Mouse (Mus musculus): ENCODE data around the gene Mrpl40. TPM values are rescaled to one million over a fixed set of nuclear protein-coding genes. Genes with fewer than 3 reads are reported as not detected.

The Mrpl40 gene
- total and polyA plus RNA-seq, 3 experiments = 9.0 to 61.2 (median 60.9) TPM

DNA sequence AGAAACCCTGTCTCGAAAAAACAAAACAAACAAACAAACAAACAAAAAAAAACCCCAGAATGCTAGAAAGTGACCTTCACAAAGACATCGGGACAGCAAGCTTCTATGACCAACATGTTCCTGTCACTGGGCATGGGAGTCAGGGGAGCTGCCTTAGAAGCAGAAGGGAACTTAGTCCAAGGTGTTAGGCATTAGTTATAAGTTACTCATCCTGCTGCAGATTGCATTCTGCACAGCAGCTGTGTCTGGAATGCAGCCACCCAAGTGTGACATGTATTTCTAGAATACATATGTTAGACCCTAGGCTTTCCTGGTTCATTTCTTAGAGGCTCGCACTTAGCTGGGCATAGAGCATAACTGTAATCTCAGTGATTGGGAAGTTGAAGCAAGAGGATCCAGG lies 48.0 kb downstream of the Mrpl40 start:
- DNase-seq = no peak

DNA sequence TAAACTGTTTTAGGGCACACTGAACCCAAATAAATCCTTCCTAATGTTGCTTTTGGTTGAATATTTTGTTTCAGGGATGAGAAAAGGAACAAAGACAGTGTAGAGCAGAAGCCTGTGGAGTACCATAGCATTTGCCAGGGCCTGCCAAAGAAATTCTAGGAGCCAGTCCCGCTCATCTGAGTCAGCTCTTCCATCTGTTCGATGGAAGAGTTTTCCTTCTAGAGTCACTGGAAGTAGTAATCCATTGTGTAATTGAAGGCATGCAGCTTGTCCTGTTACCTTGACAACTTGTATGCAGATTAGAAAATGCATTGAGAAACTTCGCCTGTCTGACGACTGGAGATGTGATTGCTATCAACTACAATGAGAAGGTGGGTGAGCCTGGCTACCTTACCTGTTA lies 53.7 kb downstream of the Mrpl40 start:
- DNase-seq = no peak

DNA sequence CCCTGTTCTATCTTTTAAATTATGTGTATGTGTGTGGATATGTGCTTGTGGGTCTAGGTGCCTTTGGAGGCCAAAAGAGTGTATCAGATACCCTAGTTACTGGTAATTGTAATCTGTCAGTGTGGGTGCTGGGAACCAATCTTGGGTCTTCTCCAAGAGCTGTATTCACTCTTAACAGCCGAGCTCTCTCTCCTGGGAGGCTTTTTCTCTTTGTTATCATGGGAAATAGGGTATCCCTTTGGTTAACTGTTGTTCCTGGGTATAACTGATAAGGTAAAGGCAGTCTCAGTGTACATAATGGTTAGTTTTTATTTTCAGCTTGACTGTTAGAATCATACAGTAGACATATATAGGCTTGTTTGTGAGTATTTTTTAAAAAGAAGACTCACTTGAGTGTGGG lies 54.3 kb downstream of the Mrpl40 start:
- DNase-seq = no peak

Other genes with a start within 250 kb of the Mrpl40 start
- 10 to 100 TPM; 12.6 to 12.9 TPM for gene Sept5, start 246.9 kb downstream of the Mrpl40 start, total RNA-seq (2021)
- 8.0 and 9.1 TPM in 2 replicates for gene Sept5, start 246.9 kb downstream of the Mrpl40 start, polyA plus RNA-seq (2012; rRNA removed)
- gene Cldn5, start 100.0 kb downstream of the Mrpl40 start, total RNA-seq (2021) = 10 to 100 TPM in 1 of 2 experiments, 1 to 10 TPM in 1; 3.5 to 16.9 TPM
- gene Cldn5, start 100.0 kb downstream of the Mrpl40 start, polyA plus RNA-seq (2012; rRNA removed) = 68.7 and 108 TPM in 2 replicates
- gene Ufd1, start 65.1 kb downstream of the Mrpl40 start, total RNA-seq (2021) = 100 to 1,000 TPM; 102 to 115 TPM
- 19.9 and 27.1 TPM in 2 replicates for gene Ufd1, start 65.1 kb downstream of the Mrpl40 start, polyA plus RNA-seq (2012; rRNA removed)
- 1 to 10 TPM; 5.8 to 8.7 TPM for gene Cdc45, start 64.9 kb downstream of the Mrpl40 start, total RNA-seq (2021)
- gene Cdc45, start 64.9 kb downstream of the Mrpl40 start, polyA plus RNA-seq (2012; rRNA removed) = 4.8 and 5.7 TPM in 2 replicates
- gene 2510002D24Rik, start 40.3 kb downstream of the Mrpl40 start, total RNA-seq (2021) = 10 to 100 TPM; 14.0 to 18.6 TPM
- gene 2510002D24Rik, start 40.3 kb downstream of the Mrpl40 start, polyA plus RNA-seq (2012; rRNA removed) = 61.3 and 69.2 TPM in 2 replicates
- 1 to 10 TPM; 4.6 to 7.5 TPM for gene Gm28539, start 40.3 kb downstream of the Mrpl40 start, total RNA-seq (2021)
- 0.47 and 0.51 TPM in 2 replicates for gene Gm28539, start 40.3 kb downstream of the Mrpl40 start, polyA plus RNA-seq (2012; rRNA removed)
- gene Hira, start 175 bp upstream of the Mrpl40 start, total RNA-seq (2021) = 10 to 100 TPM; 33.0 to 37.9 TPM
- gene Hira, start 175 bp upstream of the Mrpl40 start, polyA plus RNA-seq (2012; rRNA removed) = 43.3 and 49.6 TPM in 2 replicates

Measured in adrenal gland, adult 2 months (tissue).